In genomic region chr4:110529804-110530203, GRCm38 (mm10) we compare ENCODE assay signal across 14 mouse cellular contexts.
"Had no signal": no experiment of that assay in that cellular context is flagged by ENCODE, and none has a peak within 500 bp of the region (broad histone marks: within the 10 kb centered on the region; RNA-seq: fewer than 3 reads in every experiment).

No protein-coding gene starts in this region.

- H3K27me3 ChIP-seq: liver, embryonic 15.5 days; midbrain, embryonic 13.5 days had no signal

- H3K27ac ChIP-seq: limb, embryonic 10.5 days; liver, embryonic 15.5 days; midbrain, embryonic 13.5 days had no signal

- H3K4me1 ChIP-seq: limb, embryonic 10.5 days; liver, embryonic 15.5 days; midbrain, embryonic 13.5 days had no signal

- DNase-seq: kidney, adult 11 months; kidney, adult 9 months; kidney, postnatal 10 days; kidney, postnatal 4 days; lung, adult 2 months; lung, postnatal 36 days; spleen, adult 18-20 months; thymus, adult 2 months; thymus, postnatal 25 days had no signal

- H3K9me3 ChIP-seq: limb, embryonic 10.5 days; liver, embryonic 15.5 days; midbrain, embryonic 13.5 days had no signal

- ATAC-seq: lung, postnatal 0 days; midbrain, embryonic 13.5 days had no signal

- H3K36me3 ChIP-seq: limb, embryonic 10.5 days; liver, embryonic 15.5 days; midbrain, embryonic 13.5 days had no signal

- H3K4me3 ChIP-seq: limb, embryonic 10.5 days; liver, embryonic 15.5 days; midbrain, embryonic 13.5 days had no signal

- H3K9ac ChIP-seq: liver, embryonic 15.5 days; midbrain, embryonic 13.5 days had no signal

- H3K4me2 ChIP-seq: liver, embryonic 11.5 days; liver, embryonic 15.5 days; midbrain, embryonic 13.5 days had no signal
